Mouse (Mus musculus) heart, embryonic 13.5 days (tissue): Measurements from ENCODE around the gene Mtmr3. TPM values are rescaled to one million over a fixed set of nuclear protein-coding genes. Genes with fewer than 3 reads are reported as not detected.
"Not testable (repeated sequence)": the region's sequence is repeated elsewhere in the genome, so short reads cannot be mapped to it uniquely, and the experiment has no call there.

Experiments
- ATAC-seq: fragments of 200-750 bp; cut with Nextera tagmentation; 2 replicates; pipeline ENCODE4 v1.8.0; 2017; ENCODE audit warnings: moderate TSS enrichment; ENCODE audit not compliant: insufficient number of reproducible peaks, low FRiP score, low TSS enrichment; ENCODE audit errors: extremely low read depth
- H3K27ac ChIP-seq: fragments of 300-500 bp; sonication (generic); replicated peaks from 2 replicates; pipeline ENCODE4 v1.5.1; 2015; ENCODE audit warnings: moderate library complexity, mild to moderate bottlenecking, inconsistent platforms
- H3K27me3 ChIP-seq: fragments of 300-500 bp; sonication (generic); replicated peaks from 2 replicates; pipeline ENCODE4 v1.6.1; 2015; ENCODE audit warnings: mild to moderate bottlenecking, inconsistent platforms
- H3K36me3 ChIP-seq: fragments of 300-500 bp; sonication (generic); 2 replicates; pipeline ENCODE4 v1.6.1; 2015; ENCODE audit warnings: mild to moderate bottlenecking, inconsistent platforms
- H3K4me1 ChIP-seq: fragments of 300-500 bp; sonication (generic); 2 replicates; pipeline ENCODE4 v1.6.1; 2015; ENCODE audit warnings: inconsistent platforms
- H3K4me2 ChIP-seq: fragments of 300-500 bp; sonication (generic); 2 replicates; pipeline ENCODE4 v1.6.1; 2015; ENCODE audit warnings: inconsistent platforms, mild to moderate bottlenecking, moderate library complexity
- H3K4me3 ChIP-seq: fragments of 300-500 bp; sonication (generic); 2 replicates; pipeline ENCODE4 v1.5.1; 2015; ENCODE audit warnings: moderate library complexity, mild to moderate bottlenecking, inconsistent platforms
- H3K9ac ChIP-seq: fragments of 300-500 bp; sonication (generic); 2 replicates; pipeline ENCODE4 v1.6.1; 2015; ENCODE audit warnings: inconsistent platforms, mild to moderate bottlenecking, moderate library complexity
- H3K9me3 ChIP-seq: fragments of 300-500 bp; sonication (generic); 2 replicates; pipeline ENCODE4 v1.6.1; 2016; ENCODE audit warnings: inconsistent platforms
- WGBS: fragments of 180-500 bp; shearing (Covaris S2); methylation state at CpG from one replicate; pipeline ENCODE4 v1.1.7; 2015; ENCODE audit warnings: mixed read lengths; 5-methylcytosine and 5-hydroxymethylcytosine counted together
- polyA plus RNA-seq: library from polyadenylated mRNA; unstranded; fragments of >200 nt; fragmentation: Nextera tagmentation; extraction: Ambion mirVana; gene quantifications from 2 replicates; pipeline ENCODE4 v1.2.1, GENCODE M21; 2015

Mtmr3 gene
- polyA plus RNA-seq, 1 experiment from 2014 or later: 21.1 TPM

GRCm38 (mm10) chr11:4599916-4600315, 5.3 kb upstream of the Mtmr3 start:
- 85% methylated on average over 3 of the region's 3 CpGs for WGBS
- no peak for ATAC-seq
- no peak overlapping the region for H3K9ac ChIP-seq

GRCm38 (mm10) chr11:4598411-4598810, 3.7 kb upstream of the Mtmr3 start:
- H3K27me3 ChIP-seq: no peaks in the 10 kb centered on the region
- no peak overlapping the region for H3K9ac ChIP-seq
- no peak for ATAC-seq
- no peak overlapping the region for H3K4me2 ChIP-seq
- H3K4me1 ChIP-seq: peaks cover 17% of the 10 kb centered on the region
- no peak overlapping the region for H3K27ac ChIP-seq
- H3K9me3 ChIP-seq: no peaks in the 10 kb centered on the region
- no peak overlapping the region for H3K4me3 ChIP-seq
- 89% methylated on average over 2 of the region's 2 CpGs for WGBS
- H3K36me3 ChIP-seq: no peaks in the 10 kb centered on the region

More at GRCm38 (mm10) chr11:4599916-4600315, 5.3 kb upstream of the Mtmr3 start:
- H3K4me2 ChIP-seq: no peak overlapping the region
- no peak overlapping the region for H3K4me3 ChIP-seq
- H3K4me1 ChIP-seq: peaks cover 29% of the 10 kb centered on the region
- no peaks in the 10 kb centered on the region for H3K36me3 ChIP-seq
- no peak overlapping the region for H3K27ac ChIP-seq
- H3K27me3 ChIP-seq: no peaks in the 10 kb centered on the region
- no peaks in the 10 kb centered on the region for H3K9me3 ChIP-seq

GRCm38 (mm10) chr11:4593849-4594607, 635 bp downstream of the Mtmr3 start:
- H3K27me3 ChIP-seq: no peaks in the 10 kb centered on the region
- no peaks in the 10 kb centered on the region for H3K9me3 ChIP-seq
- ATAC-seq: peak; percentile 79
- peak overlapping the region; percentile 94 for H3K4me3 ChIP-seq
- H3K4me1 ChIP-seq: peaks cover 37% of the 10 kb centered on the region
- H3K4me2 ChIP-seq: peak overlapping the region; percentile 83
- H3K27ac ChIP-seq: peak overlapping the region; percentile 96
- H3K9ac ChIP-seq: peak overlapping the region; percentile 98
- 1% methylated on average over 44 of the region's 45 CpGs for WGBS
- H3K36me3 ChIP-seq: 0 out of 2 replicates have a peak, but pooled peaks cover 2% of the 10 kb centered on the region

- no peak for ATAC-seq
- H3K36me3 ChIP-seq: 0 out of 2 replicates have a peak, but pooled peaks cover 2% of the 10 kb centered on the region
- peaks cover 37% of the 10 kb centered on the region for H3K4me1 ChIP-seq
- WGBS: 27% methylated on average over 5 of the region's 5 CpGs
- H3K27me3 ChIP-seq: no peaks in the 10 kb centered on the region
- H3K9me3 ChIP-seq: no peaks in the 10 kb centered on the region
- H3K4me2 ChIP-seq: peak overlapping the region; percentile 83
- H3K27ac ChIP-seq: peak overlapping the region; percentile 15; the same call in 1 of the 2 replicates
- peak overlapping the region; percentile 98 for H3K9ac ChIP-seq
- H3K4me3 ChIP-seq: peak overlapping the region; percentile 94
Observed at GRCm38 (mm10) chr11:4593491-4593848, 1.2 kb downstream of the Mtmr3 start.

GRCm38 (mm10) chr11:4591811-4592210, 2.9 kb downstream of the Mtmr3 start:
- 90% methylated on average over 4 of the region's 4 CpGs for WGBS

GRCm38 (mm10) chr11:4578682-4579081, 16.0 kb downstream of the Mtmr3 start:
- Histone ChIP-seq H3K27me3 (no peaks in the 10 kb centered on the region), H3K4me1 (peaks cover 36% of the 10 kb centered on the region), H3K36me3 (no peaks in the 10 kb centered on the region; the same call in 1 of the 2 replicates), H3K9ac (no peak overlapping the region), H3K4me3 (no peak overlapping the region), H3K9me3 (no peaks in the 10 kb centered on the region), H3K27ac (no peak overlapping the region), H3K4me2 (no peak overlapping the region)
- 35% methylated on average over 2 of the region's 2 CpGs for WGBS
- no peak for ATAC-seq

More at GRCm38 (mm10) chr11:4591811-4592210, 2.9 kb downstream of the Mtmr3 start:
- ATAC-seq: no peak
- Histone ChIP-seq H3K9me3 (no peaks in the 10 kb centered on the region), H3K4me3 (no peak overlapping the region), H3K9ac (no peak overlapping the region), H3K27ac (no peak overlapping the region), H3K36me3 (peaks cover 7% of the 10 kb centered on the region; the same call in 1 of the 2 replicates), H3K4me2 (peak overlapping the region; percentile 83), H3K4me1 (peaks cover 37% of the 10 kb centered on the region), H3K27me3 (no peaks in the 10 kb centered on the region)

GRCm38 (mm10) chr11:4577079-4577478, 17.6 kb downstream of the Mtmr3 start:
- Histone ChIP-seq H3K27me3 (no peaks in the 10 kb centered on the region), H3K4me2 (no peak overlapping the region), H3K4me1 (peaks cover 36% of the 10 kb centered on the region), H3K4me3 (no peak overlapping the region), H3K9me3 (no peaks in the 10 kb centered on the region), H3K36me3 (no peaks in the 10 kb centered on the region; the same call in 1 of the 2 replicates), H3K27ac (no peak overlapping the region), H3K9ac (no peak overlapping the region)
- ATAC-seq: no peak
- 59% methylated on average over 2 of the region's 2 CpGs for WGBS

- WGBS: 46% methylated on average over 2 of the region's 2 CpGs
- not testable (repeated sequence) for ATAC-seq, H3K27ac ChIP-seq, H3K27me3 ChIP-seq, H3K36me3 ChIP-seq, H3K4me3 ChIP-seq, H3K9ac ChIP-seq, H3K9me3 ChIP-seq, H3K4me2 ChIP-seq
- H3K4me1 ChIP-seq: peaks cover 44% of the 10 kb centered on the region
Observed at GRCm38 (mm10) chr11:4576090-4576732, 18.5 kb downstream of the Mtmr3 start.

- Histone ChIP-seq H3K9ac (no peak overlapping the region), H3K4me2 (no peak overlapping the region), H3K27ac (no peak overlapping the region), H3K4me3 (no peak overlapping the region), H3K27me3 (no peaks in the 10 kb centered on the region), H3K9me3 (no peaks in the 10 kb centered on the region), H3K4me1 (peaks cover 41% of the 10 kb centered on the region), H3K36me3 (peaks cover 4% of the 10 kb centered on the region; the same call in 1 of the 2 replicates)
- no peak for ATAC-seq
- 72% methylated on average over 4 of the region's 4 CpGs for WGBS
Observed at GRCm38 (mm10) chr11:4571491-4571901, 23.2 kb downstream of the Mtmr3 start.

- no peaks in the 10 kb centered on the region for H3K27me3 ChIP-seq
- H3K27ac ChIP-seq: no peak overlapping the region
- H3K4me1 ChIP-seq: peaks cover 11% of the 10 kb centered on the region
- no peak overlapping the region for H3K4me2 ChIP-seq
- no peak overlapping the region for H3K9ac ChIP-seq
- WGBS: 88% methylated on average over 6 of the region's 6 CpGs
- no peak overlapping the region for H3K4me3 ChIP-seq
- ATAC-seq: no peak
- H3K36me3 ChIP-seq: peaks cover 8% of the 10 kb centered on the region
- H3K9me3 ChIP-seq: no peaks in the 10 kb centered on the region
Observed at GRCm38 (mm10) chr11:4566333-4566732, 28.3 kb downstream of the Mtmr3 start.

- no peaks in the 10 kb centered on the region for H3K27me3 ChIP-seq
- no peak overlapping the region for H3K4me2 ChIP-seq
- H3K4me1 ChIP-seq: peaks cover 9% of the 10 kb centered on the region; the same call in 1 of the 2 replicates
- no peak overlapping the region for H3K27ac ChIP-seq
- no peak for ATAC-seq
- WGBS: 67% methylated on average over 2 of the region's 2 CpGs
- no peaks in the 10 kb centered on the region for H3K9me3 ChIP-seq
- H3K9ac ChIP-seq: no peak overlapping the region
- H3K4me3 ChIP-seq: no peak overlapping the region
- H3K36me3 ChIP-seq: peaks cover 8% of the 10 kb centered on the region
Observed at GRCm38 (mm10) chr11:4565545-4565944, 29.1 kb downstream of the Mtmr3 start.
